Mouse (Mus musculus): ENCODE data around the gene Lhx1.

Gene Lhx1

GRCm38 (mm10) chr11:84525421-84526274 lies at the start of gene Lhx1:
Gene Lhx1, minus strand, starts transcription at chr11:84525535.
- no peak for DNase-seq

- DNase-seq, result no peak
Measured at GRCm38 (mm10) chr11:84574834-84575233, 49.5 kb upstream of the Lhx1 start.

GRCm38 (mm10) chr11:84573637-84574036 lies 48.3 kb upstream of the Lhx1 start:
- no peak for DNase-seq

GRCm38 (mm10) chr11:84570812-84571211 lies 45.5 kb upstream of the Lhx1 start:
- no peak for DNase-seq

- no peak for DNase-seq
Measured at GRCm38 (mm10) chr11:84570392-84570791, 45.1 kb upstream of the Lhx1 start.

DNA sequence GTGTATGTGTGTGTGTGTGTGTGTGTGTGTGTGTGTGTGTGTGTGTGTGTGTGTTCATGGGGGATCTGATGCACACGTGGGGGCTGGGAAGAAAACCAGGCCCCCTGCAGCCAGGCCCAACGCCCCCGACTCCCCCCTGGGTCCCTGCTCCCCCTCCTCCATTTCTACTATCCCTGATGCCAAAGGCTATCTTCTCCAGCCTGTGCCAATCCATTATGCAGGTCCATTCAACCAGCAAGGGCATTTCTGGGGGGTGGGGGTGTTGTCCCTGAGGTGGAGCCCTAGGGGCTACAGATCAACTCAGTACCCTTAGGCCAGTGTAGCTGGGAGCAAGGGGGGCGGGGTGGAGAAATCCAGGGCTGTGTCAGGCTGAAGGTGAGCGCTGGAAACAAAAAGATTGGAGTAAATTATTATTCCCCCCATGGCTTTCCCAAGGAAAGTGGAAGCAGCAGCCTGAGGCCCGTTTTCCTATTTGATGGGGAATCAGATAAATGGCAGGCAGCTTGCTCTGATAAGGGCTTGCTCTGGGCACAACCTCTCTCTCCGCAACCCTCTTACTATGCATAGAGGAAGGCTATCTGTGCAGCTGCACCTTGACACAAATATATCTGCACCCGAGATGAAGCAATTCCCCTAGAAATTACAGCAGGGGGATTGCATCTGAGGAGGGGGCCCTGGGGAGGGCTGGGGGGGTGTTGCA lies 43.9 kb upstream of the Lhx1 start:
- no peak for DNase-seq

- no peak for DNase-seq
Measured at GRCm38 (mm10) chr11:84568482-84568881, 43.1 kb upstream of the Lhx1 start.

GRCm38 (mm10) chr11:84566691-84567090 lies 41.4 kb upstream of the Lhx1 start:
- no peak for DNase-seq

DNA sequence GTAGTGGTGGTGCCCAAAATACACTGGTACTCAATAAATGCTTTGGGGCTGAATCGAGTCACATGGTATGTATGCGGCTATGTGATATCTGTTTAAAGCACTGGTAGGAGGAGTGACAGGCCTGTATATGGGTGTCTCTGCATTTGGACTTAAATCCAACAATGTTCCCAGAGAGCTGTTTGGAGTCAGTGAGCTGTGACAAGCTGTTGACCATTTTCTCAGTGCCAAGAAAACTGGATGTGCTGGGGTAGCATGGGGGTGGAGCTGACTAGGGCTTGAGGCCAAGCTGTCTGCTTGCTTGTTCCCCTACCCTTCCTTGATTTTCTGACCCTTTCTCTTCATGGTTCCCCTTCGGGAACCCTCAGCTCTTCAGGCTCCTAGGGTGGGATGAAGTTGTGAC lies 39.9 kb upstream of the Lhx1 start:
- no peak for DNase-seq

GRCm38 (mm10) chr11:84563360-84563759 lies 38.0 kb upstream of the Lhx1 start:
- DNase-seq, result no peak

DNA sequence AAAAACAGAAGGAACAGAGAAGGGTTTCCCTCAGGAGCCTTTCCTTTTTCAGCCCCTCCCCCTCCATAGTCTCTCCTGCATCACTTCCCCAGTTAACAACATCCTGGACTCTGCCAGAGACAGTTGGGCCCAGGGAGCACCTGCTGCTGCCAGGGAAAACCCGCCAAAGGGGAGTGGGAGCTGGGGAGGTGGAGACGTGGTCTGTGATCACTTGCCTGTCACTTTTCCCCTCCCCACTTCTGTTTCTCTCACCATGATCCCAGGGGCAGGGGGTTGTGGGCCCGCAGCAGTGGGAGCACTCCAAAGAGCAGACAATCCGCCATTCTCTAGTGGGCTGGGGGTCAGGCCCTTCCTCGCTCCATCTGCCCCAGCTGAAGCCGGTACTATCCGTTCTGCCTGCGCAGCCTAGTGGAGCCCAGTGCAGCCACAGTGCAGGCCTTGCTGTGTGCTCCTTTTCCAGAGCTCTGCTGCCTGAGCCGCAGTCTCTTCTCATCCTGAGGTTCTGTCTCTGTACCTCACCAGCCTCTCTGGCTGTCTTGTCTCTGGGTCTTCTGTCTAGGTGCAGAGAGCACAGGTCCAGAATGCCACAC lies 37.5 kb upstream of the Lhx1 start:
- DNase-seq, result no peak

- no peak for DNase-seq
Measured at GRCm38 (mm10) chr11:84561546-84561945, 36.2 kb upstream of the Lhx1 start.

DNA sequence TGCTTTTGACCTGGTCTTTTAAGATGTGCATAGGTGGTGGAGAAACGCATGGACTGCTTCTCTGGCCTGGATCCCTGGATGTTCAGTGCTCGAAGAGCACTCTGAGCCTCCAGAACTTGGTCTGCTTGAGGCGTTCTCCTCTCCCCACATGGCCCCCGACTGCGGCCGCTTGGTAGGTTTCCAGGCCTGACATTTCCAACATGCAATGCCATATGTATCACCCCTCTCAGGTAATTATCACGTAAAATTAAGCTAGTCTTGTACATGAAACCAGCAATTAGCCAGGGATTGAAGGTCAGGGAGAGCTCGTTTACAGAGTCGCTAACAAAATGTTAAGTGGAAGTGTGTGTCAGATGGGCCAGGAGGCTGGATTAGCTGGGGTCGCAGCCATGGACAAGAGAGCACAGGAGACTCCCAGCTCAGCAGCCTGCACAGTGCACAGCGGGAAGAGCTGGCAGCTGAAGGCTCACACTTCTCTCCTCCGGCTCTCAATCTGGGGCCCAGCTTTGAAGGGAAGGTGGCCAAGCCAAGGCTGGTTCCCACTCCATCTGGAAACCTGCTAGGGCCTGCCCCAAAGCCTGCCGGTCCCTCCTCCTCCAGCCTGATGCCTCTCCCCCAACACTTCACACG lies 28.6 kb upstream of the Lhx1 start:
- no peak for DNase-seq

DNA sequence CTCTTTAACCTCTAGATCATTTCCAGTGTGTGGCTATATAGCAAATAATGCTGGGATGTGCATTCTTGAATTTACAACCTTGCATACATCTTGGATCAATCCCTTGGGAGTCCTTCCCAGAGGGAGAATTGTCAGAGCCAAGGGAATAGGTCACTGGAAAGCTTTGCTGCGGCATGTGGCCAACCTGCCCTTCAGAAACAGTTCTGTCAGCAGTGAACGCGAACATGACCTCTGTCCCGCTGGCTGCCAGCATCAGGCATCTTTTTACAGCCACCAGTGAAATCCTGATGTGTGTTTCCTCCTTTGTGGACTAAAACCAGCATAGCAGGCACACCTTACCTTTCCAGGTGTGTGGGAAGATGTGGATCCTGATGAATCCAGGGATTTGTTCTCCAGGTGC lies 26.0 kb upstream of the Lhx1 start:
- no peak for DNase-seq

- no peak for DNase-seq
Measured at GRCm38 (mm10) chr11:84549258-84549791, 24.0 kb upstream of the Lhx1 start.

GRCm38 (mm10) chr11:84548293-84548692 lies 23.0 kb upstream of the Lhx1 start:
- no peak for DNase-seq

DNA sequence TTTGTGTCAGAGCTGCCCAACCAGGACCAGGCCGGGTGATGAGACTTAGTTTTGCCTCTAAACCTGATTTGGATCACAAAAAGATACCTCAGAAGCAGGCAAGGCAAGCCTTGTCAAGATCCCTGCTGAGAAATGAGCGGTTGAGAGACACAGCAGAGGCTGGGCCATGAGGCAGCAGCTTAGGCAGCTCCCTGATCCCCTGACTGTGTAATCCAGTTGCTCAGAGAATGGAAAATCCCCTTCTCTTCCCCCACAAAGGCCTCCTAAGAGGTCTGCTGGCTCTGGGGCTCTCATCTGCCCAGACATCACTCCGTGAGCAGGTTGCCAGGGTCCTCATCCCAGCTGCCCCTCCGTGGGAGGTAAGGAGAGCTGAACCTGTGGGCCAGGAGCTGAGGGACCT lies 14.6 kb upstream of the Lhx1 start:
- DNase-seq, result no peak

GRCm38 (mm10) chr11:84529797-84530703 lies 4.7 kb upstream of the Lhx1 start:
- no peak for DNase-seq

- no peak for DNase-seq
Measured at GRCm38 (mm10) chr11:84529143-84529755, 3.9 kb upstream of the Lhx1 start.

GRCm38 (mm10) chr11:84526976-84527860 lies 1.9 kb upstream of the Lhx1 start:
- no peak for DNase-seq
